In genomic region chr5:8368328-8368692, GRCm38 (mm10) we compare ENCODE assay signal across 8 mouse cellular contexts. TPM values are rescaled to one million over a fixed set of nuclear protein-coding genes. Genes with fewer than 3 reads are reported as not detected.
DNase-seq lines count a peak whose midpoint lies in the region; ATAC-seq and TF ChIP-seq lines count a peak whose summit lies in the region.

No protein-coding gene starts in this region.

- 0 out of 2 replicates have a peak, but pooled peaks have one; percentile 30 for ATAC-seq in heart, embryonic 12.5 days (ENCODE audit: insufficient number of reproducible peaks, low FRiP score)
- ATAC-seq in forebrain, postnatal 0 days, result no peak
- ATAC-seq in liver, embryonic 16.5 days (ENCODE audit: low read depth), result no peak

- peak overlapping the region; percentile 85 for H3K4me2 ChIP-seq in heart, embryonic 12.5 days
- peak overlapping the region; percentile 69 for H3K4me2 ChIP-seq in forebrain, postnatal 0 days (ENCODE audit: low read depth)
- peak overlapping the region; percentile 64 for H3K4me2 ChIP-seq in liver, embryonic 16.5 days (ENCODE audit: low read depth, low read length)

- H3K27me3 ChIP-seq in heart, embryonic 12.5 days (replicated peaks), result peaks cover 12% of the 10 kb centered on the region; the same call in 1 of the 2 replicates
- H3K27me3 ChIP-seq in ES-Bruce4 (ENCODE audit: control insufficient read depth, insufficient read depth, low read length, poor library complexity, severe bottlenecking), result no peaks in the 10 kb centered on the region
- H3K27me3 ChIP-seq in forebrain, postnatal 0 days (ENCODE audit: insufficient read depth, low read length), result no peaks in the 10 kb centered on the region
- peaks cover 24% of the 10 kb centered on the region for H3K27me3 ChIP-seq in liver, embryonic 16.5 days (ENCODE audit: control insufficient read depth, insufficient read depth, low read depth, low read length)

- peak overlapping the region; percentile 65 for H3K4me3 ChIP-seq in heart, embryonic 12.5 days
- H3K4me3 ChIP-seq in ES-Bruce4 (ENCODE audit: low read depth, low read length), result peak overlapping the region; percentile 72
- H3K4me3 ChIP-seq in forebrain, postnatal 0 days (ENCODE audit: low read depth, low read length), result peak overlapping the region; percentile 54
- H3K4me3 ChIP-seq in liver, embryonic 16.5 days (ENCODE audit: low read depth, low read length), result peak overlapping the region; percentile 54; the same call in 1 of the 2 replicates

- TF ChIP-seq POLR2A in ES-Bruce4 (IDR thresholded peaks at IDR 0.05; ENCODE audit: insufficient read depth, low read length), result no peak

- peaks cover 5% of the 10 kb centered on the region for H3K4me1 ChIP-seq in heart, embryonic 12.5 days (replicated peaks)
- H3K4me1 ChIP-seq in ES-Bruce4 (ENCODE audit: control insufficient read depth, insufficient read depth, low read length), result no peaks in the 10 kb centered on the region
- H3K4me1 ChIP-seq in forebrain, postnatal 0 days (ENCODE audit: insufficient read depth), result peaks cover 8% of the 10 kb centered on the region; the same call in 1 of the 2 replicates
- H3K4me1 ChIP-seq in liver, embryonic 16.5 days (ENCODE audit: control insufficient read depth, low read depth, low read length), result no peaks in the 10 kb centered on the region

- H3K27ac ChIP-seq in heart, embryonic 12.5 days (ENCODE audit: poor library complexity, severe bottlenecking), result no peak overlapping the region
- H3K27ac ChIP-seq in ES-Bruce4 (ENCODE audit: insufficient read depth, low read length), result no peak overlapping the region
- H3K27ac ChIP-seq in forebrain, postnatal 0 days (ENCODE audit: low read depth, low read length), result no peak overlapping the region
- H3K27ac ChIP-seq in liver, embryonic 16.5 days (ENCODE audit: low read length), result no peak overlapping the region

- no peaks in the 10 kb centered on the region for H3K9me3 ChIP-seq in heart, embryonic 12.5 days (replicated peaks)
- no peaks in the 10 kb centered on the region for H3K9me3 ChIP-seq in ES-Bruce4 (replicated peaks; ENCODE audit: control insufficient read depth, insufficient read depth, low read length, poor library complexity, severe bottlenecking)
- no peaks in the 10 kb centered on the region for H3K9me3 ChIP-seq in forebrain, postnatal 0 days (ENCODE audit: low read length)
- no peaks in the 10 kb centered on the region for H3K9me3 ChIP-seq in liver, embryonic 16.5 days (replicated peaks; ENCODE audit: control insufficient read depth, low read length)

- no peak for TF ChIP-seq EP300 in ES-Bruce4 (IDR thresholded peaks at IDR 0.05; ENCODE audit: insufficient read depth, low read depth, low read length)

- no peak for DNase-seq in heart, postnatal 4 days
- no peak for DNase-seq in forebrain, postnatal 0 days
- no peak for DNase-seq in right cerebral cortex, postnatal 14 days
- no peak for DNase-seq in cerebellum, postnatal 36 days
- DNase-seq in adrenal gland, postnatal 25 days, result no peak

- H3K9ac ChIP-seq in heart, embryonic 12.5 days, result no peak overlapping the region
- no peak overlapping the region; the same call in 1 of the 2 replicates for H3K9ac ChIP-seq in ES-Bruce4 (ENCODE audit: low read depth, poor library complexity, severe bottlenecking)
- peak overlapping the region; percentile 71; the same call in 1 of the 2 replicates for H3K9ac ChIP-seq in forebrain, postnatal 0 days
- H3K9ac ChIP-seq in liver, embryonic 16.5 days (ENCODE audit: low read depth, low read length), result no peak overlapping the region

- no peak for TF ChIP-seq CTCF in ES-Bruce4 (IDR thresholded peaks at IDR 0.05; ENCODE audit: low read depth, low read length)
- no peak; the same call in 1 of the 2 replicates for TF ChIP-seq CTCF in forebrain, postnatal 0 days (IDR thresholded peaks at IDR 0.05; ENCODE audit: low read depth)

- 40% methylated on average over 7 of the region's 7 CpGs for WGBS in heart, embryonic 12.5 days
- 41% methylated on average over 7 of the region's 7 CpGs for WGBS in forebrain, postnatal 0 days
- WGBS in liver, embryonic 16.5 days (ENCODE audit: insufficient replicate concordance), result 36% methylated on average over 7 of the region's 7 CpGs

- H3K36me3 ChIP-seq in heart, embryonic 12.5 days, result no peaks in the 10 kb centered on the region
- H3K36me3 ChIP-seq in ES-Bruce4 (ENCODE audit: control insufficient read depth, insufficient read depth, low read length, poor library complexity, severe bottlenecking), result no peaks in the 10 kb centered on the region
- no peaks in the 10 kb centered on the region for H3K36me3 ChIP-seq in forebrain, postnatal 0 days (ENCODE audit: insufficient read depth)
- no peaks in the 10 kb centered on the region for H3K36me3 ChIP-seq in liver, embryonic 16.5 days (ENCODE audit: control insufficient read depth, insufficient read depth)

RNA-seq across cellular contexts. Expression of gene Adam22, which starts 0.3 kb away (rescaled TPM):
- 8.1 and 8.8 TPM in 2 replicates for polyA plus RNA-seq in heart, embryonic 12.5 days (2016; fragmentation: Nextera tagmentation; extraction: Ambion mirVana)
- total RNA-seq in heart, postnatal 4 days (2021), result 1 to 10 TPM; 8.1 to 8.3 TPM
- 5.6 and 7.7 TPM in 2 replicates for polyA plus RNA-seq in ES-Bruce4 (2011; ENCODE audit: insufficient read depth, insufficient read length, low read depth, missing spikeins)
- total RNA-seq in forebrain, postnatal 0 days (2014; rRNA removed), result 62.9 and 89.4 TPM in 2 replicates
- 27.0 and 36.6 TPM in 2 replicates for polyA plus RNA-seq in forebrain, postnatal 0 days (2015; fragmentation: Nextera tagmentation; extraction: Ambion mirVana)
- 0.19 and 0.40 TPM in 2 replicates for polyA plus RNA-seq in liver, embryonic 16.5 days (2015; fragmentation: Nextera tagmentation; extraction: Ambion mirVana)
- 3.2 and 3.9 TPM in 2 replicates for total RNA-seq in adrenal gland, postnatal 25 days (2021)

RNA-seq across cellular contexts. Expression of gene Dbf4, which starts 54.2 kb away (rescaled TPM):
- polyA plus RNA-seq in heart, embryonic 12.5 days (2016; fragmentation: Nextera tagmentation; extraction: Ambion mirVana), result 36.7 and 39.2 TPM in 2 replicates
- 10 to 100 TPM; 23.1 to 26.6 TPM for total RNA-seq in heart, postnatal 4 days (2021)
- 207 and 213 TPM in 2 replicates for polyA plus RNA-seq in ES-Bruce4 (2011; ENCODE audit: insufficient read depth, insufficient read length, low read depth, missing spikeins)
- total RNA-seq in forebrain, postnatal 0 days (2014; rRNA removed), result 11.4 and 13.3 TPM in 2 replicates
- 8.2 and 8.3 TPM in 2 replicates for polyA plus RNA-seq in forebrain, postnatal 0 days (2015; fragmentation: Nextera tagmentation; extraction: Ambion mirVana)
- 22.6 and 25.6 TPM in 2 replicates for polyA plus RNA-seq in liver, embryonic 16.5 days (2015; fragmentation: Nextera tagmentation; extraction: Ambion mirVana)
- 9.8 and 10.5 TPM in 2 replicates for total RNA-seq in adrenal gland, postnatal 25 days (2021)

RNA-seq across cellular contexts. Expression of gene Slc25a40, which starts 54.3 kb away (rescaled TPM):
- 16.0 and 19.1 TPM in 2 replicates for polyA plus RNA-seq in heart, embryonic 12.5 days (2016; fragmentation: Nextera tagmentation; extraction: Ambion mirVana)
- 10 to 100 TPM; 10.9 to 13.9 TPM for total RNA-seq in heart, postnatal 4 days (2021)
- polyA plus RNA-seq in ES-Bruce4 (2011; ENCODE audit: insufficient read depth, insufficient read length, low read depth, missing spikeins), result 77.4 and 80.5 TPM in 2 replicates
- total RNA-seq in forebrain, postnatal 0 days (2014; rRNA removed), result 9.2 and 12.7 TPM in 2 replicates
- polyA plus RNA-seq in forebrain, postnatal 0 days (2015; fragmentation: Nextera tagmentation; extraction: Ambion mirVana), result 4.8 and 8.0 TPM in 2 replicates
- 3.0 and 3.9 TPM in 2 replicates for polyA plus RNA-seq in liver, embryonic 16.5 days (2015; fragmentation: Nextera tagmentation; extraction: Ambion mirVana)
- 13.1 and 15.1 TPM in 2 replicates for total RNA-seq in adrenal gland, postnatal 25 days (2021)
